Mouse (Mus musculus): ENCODE measurements around the gene Abi3bp. TPM values are rescaled to one million over a fixed set of nuclear protein-coding genes. Genes with fewer than 3 reads are reported as not detected.

The Abi3bp gene
- polyA plus RNA-seq, 1 experiment from 2014 or later: 0.55 TPM

GRCm38 (mm10) chr16:56473160-56473559 is 4.5 kb upstream of the Abi3bp start:
- no peak overlapping the region for H3K27ac ChIP-seq
- no peaks in the 10 kb centered on the region for H3K27me3 ChIP-seq (ENCODE audit: control insufficient read depth, insufficient read depth, low read length)
- WGBS: 97% methylated on average over 2 of the region's 2 CpGs
- no peaks in the 10 kb centered on the region for H3K36me3 ChIP-seq (replicated peaks; ENCODE audit: control insufficient read depth, insufficient read depth)
- H3K4me3 ChIP-seq (replicated peaks; ENCODE audit: low read length): no peak overlapping the region
- no peak for DNase-seq (ENCODE audit: low spot score)
- no peak overlapping the region for H3K4me2 ChIP-seq (replicated peaks)
- no peaks in the 10 kb centered on the region for H3K4me1 ChIP-seq (replicated peaks; ENCODE audit: control insufficient read depth, insufficient read depth, low read length)
- no peaks in the 10 kb centered on the region for H3K9me3 ChIP-seq (ENCODE audit: control insufficient read depth, low read length)
- H3K9ac ChIP-seq: no peak overlapping the region
- no peak for ATAC-seq (ENCODE audit: low FRiP score)

- no peak for ATAC-seq (ENCODE audit: low FRiP score)
- Histone ChIP-seq H3K4me3 (replicated peaks; ENCODE audit: low read length) (no peak overlapping the region), H3K27ac (no peak overlapping the region), H3K9ac (no peak overlapping the region), H3K36me3 (replicated peaks; ENCODE audit: control insufficient read depth, insufficient read depth) (no peaks in the 10 kb centered on the region), H3K27me3 (ENCODE audit: control insufficient read depth, insufficient read depth, low read length) (no peaks in the 10 kb centered on the region), H3K4me1 (replicated peaks; ENCODE audit: control insufficient read depth, insufficient read depth, low read length) (no peaks in the 10 kb centered on the region), H3K9me3 (ENCODE audit: control insufficient read depth, low read length) (no peaks in the 10 kb centered on the region), H3K4me2 (replicated peaks) (no peak overlapping the region)
- WGBS: 88% methylated on average over 5 of the region's 5 CpGs
- no peak for DNase-seq (ENCODE audit: low spot score)
Measured at GRCm38 (mm10) chr16:56475676-56476075, 2.0 kb upstream of the Abi3bp start.

DNA sequence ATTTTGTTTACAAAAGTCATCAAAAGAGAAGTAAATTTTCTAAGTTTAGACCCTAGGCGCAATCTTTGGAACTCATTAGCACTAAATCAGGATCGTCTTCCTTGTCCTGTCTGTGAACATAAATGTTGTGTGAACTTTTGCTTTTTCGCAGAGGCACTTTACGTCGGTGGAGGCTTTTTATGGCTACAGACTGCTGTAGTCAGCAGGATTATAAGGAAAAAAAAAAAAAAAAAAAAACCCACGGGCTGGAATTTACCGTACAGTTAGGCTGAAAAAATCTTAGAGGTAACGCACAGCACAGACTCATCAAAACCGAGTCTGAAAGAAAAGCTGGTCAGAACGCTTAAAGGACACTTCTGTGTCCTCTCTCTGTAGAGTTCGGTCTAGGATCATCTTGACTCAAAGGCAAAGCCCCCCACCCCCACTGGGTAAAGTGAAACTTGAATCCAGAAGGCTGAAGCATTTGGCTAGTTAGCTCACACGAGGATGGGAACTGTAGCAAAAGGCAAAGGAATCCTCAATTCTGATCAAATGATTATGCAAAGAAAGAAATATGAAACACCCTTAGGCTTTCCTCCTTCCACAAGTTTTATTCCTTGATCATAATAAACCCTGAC is 1.0 kb downstream of the Abi3bp start:
- Histone ChIP-seq H3K27me3 (ENCODE audit: control insufficient read depth, insufficient read depth, low read length) (no peaks in the 10 kb centered on the region), H3K27ac (no peak overlapping the region), H3K9me3 (ENCODE audit: control insufficient read depth, low read length) (no peaks in the 10 kb centered on the region), H3K36me3 (replicated peaks; ENCODE audit: control insufficient read depth, insufficient read depth) (no peaks in the 10 kb centered on the region), H3K9ac (no peak overlapping the region), H3K4me3 (replicated peaks; ENCODE audit: low read length) (no peak overlapping the region), H3K4me2 (replicated peaks) (peak overlapping the region; percentile 15; the same call in 1 of the 2 replicates), H3K4me1 (replicated peaks; ENCODE audit: control insufficient read depth, insufficient read depth, low read length) (no peaks in the 10 kb centered on the region)
- WGBS: 62% methylated on average over 12 of the region's 12 CpGs
- ATAC-seq (ENCODE audit: low FRiP score): no peak
- DNase-seq (ENCODE audit: low spot score): no peak

GRCm38 (mm10) chr16:56483466-56483865 is 5.8 kb downstream of the Abi3bp start:
- no peak for ATAC-seq (ENCODE audit: low FRiP score)
- no peak for DNase-seq (ENCODE audit: low spot score)
- 94% methylated on average over 10 of the region's 10 CpGs for WGBS
- no peak overlapping the region for H3K4me2 ChIP-seq (replicated peaks)
- H3K9me3 ChIP-seq (ENCODE audit: control insufficient read depth, low read length): no peaks in the 10 kb centered on the region
- H3K4me1 ChIP-seq (replicated peaks; ENCODE audit: control insufficient read depth, insufficient read depth, low read length): no peaks in the 10 kb centered on the region
- no peak overlapping the region for H3K9ac ChIP-seq
- no peaks in the 10 kb centered on the region for H3K36me3 ChIP-seq (replicated peaks; ENCODE audit: control insufficient read depth, insufficient read depth)
- no peaks in the 10 kb centered on the region for H3K27me3 ChIP-seq (ENCODE audit: control insufficient read depth, insufficient read depth, low read length)
- H3K4me3 ChIP-seq (replicated peaks; ENCODE audit: low read length): no peak overlapping the region
- no peak overlapping the region for H3K27ac ChIP-seq

DNA sequence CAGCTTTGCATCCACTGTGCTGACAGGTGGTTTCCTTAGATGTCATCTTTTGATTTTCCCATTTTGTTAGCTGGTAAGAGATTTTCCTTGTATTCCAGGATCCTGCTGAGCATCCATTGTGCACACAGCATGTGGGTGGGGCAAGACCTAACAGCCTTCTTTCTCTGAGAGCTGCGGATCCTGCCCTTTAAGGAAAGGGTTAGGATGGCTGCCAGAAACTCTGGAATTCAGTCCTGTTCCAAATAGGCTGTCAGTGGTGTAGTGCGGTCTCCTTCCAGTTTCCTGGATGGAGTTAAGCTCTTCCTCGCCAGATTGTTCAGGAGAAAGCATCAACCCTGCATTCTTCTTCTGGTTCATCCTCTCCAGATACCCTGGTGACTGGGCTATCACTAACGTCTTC is 8.8 kb downstream of the Abi3bp start:
- no peak overlapping the region for H3K27ac ChIP-seq
- no peaks in the 10 kb centered on the region for H3K27me3 ChIP-seq (ENCODE audit: control insufficient read depth, insufficient read depth, low read length)
- no peak overlapping the region for H3K4me2 ChIP-seq (replicated peaks)
- WGBS: 31% methylated on average over 4 of the region's 4 CpGs
- H3K36me3 ChIP-seq (replicated peaks; ENCODE audit: control insufficient read depth, insufficient read depth): no peaks in the 10 kb centered on the region
- ATAC-seq (ENCODE audit: low FRiP score) (no peak), DNase-seq (ENCODE audit: low spot score) (no peak)
- no peak overlapping the region for H3K9ac ChIP-seq
- no peaks in the 10 kb centered on the region for H3K4me1 ChIP-seq (replicated peaks; ENCODE audit: control insufficient read depth, insufficient read depth, low read length)
- H3K9me3 ChIP-seq (ENCODE audit: control insufficient read depth, low read length): no peaks in the 10 kb centered on the region
- no peak overlapping the region for H3K4me3 ChIP-seq (replicated peaks; ENCODE audit: low read length)

DNA sequence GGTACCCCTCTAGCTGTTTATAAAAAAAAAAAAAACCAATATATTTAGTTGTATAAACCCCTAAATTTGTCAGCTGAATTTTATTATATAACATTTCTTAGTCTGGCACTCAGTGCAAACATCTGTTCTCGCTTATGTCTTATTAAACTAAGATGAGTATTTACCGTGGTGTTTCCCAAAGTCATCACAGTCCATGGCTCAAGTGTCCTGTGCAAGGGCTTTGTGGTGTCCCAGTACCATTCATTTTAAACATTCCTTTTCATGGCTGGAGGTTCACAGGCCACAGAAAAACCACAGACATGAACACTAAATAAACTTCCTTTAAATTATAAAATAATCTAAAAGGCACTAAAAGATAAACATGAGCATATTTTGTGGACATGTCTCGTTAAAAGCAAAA is 13.2 kb downstream of the Abi3bp start:
- no peak for DNase-seq (ENCODE audit: low spot score)
- no peaks in the 10 kb centered on the region for H3K9me3 ChIP-seq (ENCODE audit: control insufficient read depth, low read length)
- H3K27me3 ChIP-seq (ENCODE audit: control insufficient read depth, insufficient read depth, low read length): no peaks in the 10 kb centered on the region
- H3K36me3 ChIP-seq (replicated peaks; ENCODE audit: control insufficient read depth, insufficient read depth): no peaks in the 10 kb centered on the region
- H3K4me1 ChIP-seq (replicated peaks; ENCODE audit: control insufficient read depth, insufficient read depth, low read length): no peaks in the 10 kb centered on the region
- ATAC-seq (ENCODE audit: low FRiP score): no peak
- H3K9ac ChIP-seq: no peak overlapping the region
- no peak overlapping the region for H3K4me2 ChIP-seq (replicated peaks)
- no peak overlapping the region for H3K27ac ChIP-seq
- no peak overlapping the region for H3K4me3 ChIP-seq (replicated peaks; ENCODE audit: low read length)
- WGBS: 84% methylated on average over 3 of the region's 3 CpGs

- H3K9ac ChIP-seq: no peak overlapping the region
- ATAC-seq (ENCODE audit: low FRiP score) (no peak), DNase-seq (ENCODE audit: low spot score) (no peak)
- 81% methylated on average over 4 of the region's 4 CpGs for WGBS
- no peak overlapping the region for H3K4me3 ChIP-seq (replicated peaks; ENCODE audit: low read length)
- no peaks in the 10 kb centered on the region for H3K36me3 ChIP-seq (replicated peaks; ENCODE audit: control insufficient read depth, insufficient read depth)
- no peak overlapping the region for H3K4me2 ChIP-seq (replicated peaks)
- no peak overlapping the region for H3K27ac ChIP-seq
- no peaks in the 10 kb centered on the region for H3K4me1 ChIP-seq (replicated peaks; ENCODE audit: control insufficient read depth, insufficient read depth, low read length)
- no peaks in the 10 kb centered on the region for H3K27me3 ChIP-seq (ENCODE audit: control insufficient read depth, insufficient read depth, low read length)
- no peaks in the 10 kb centered on the region for H3K9me3 ChIP-seq (ENCODE audit: control insufficient read depth, low read length)
Measured at GRCm38 (mm10) chr16:56495266-56495665, 17.6 kb downstream of the Abi3bp start.

GRCm38 (mm10) chr16:56496743-56497142 is 19.1 kb downstream of the Abi3bp start:
- no peak overlapping the region for H3K4me3 ChIP-seq (replicated peaks; ENCODE audit: low read length)
- H3K36me3 ChIP-seq (replicated peaks; ENCODE audit: control insufficient read depth, insufficient read depth): no peaks in the 10 kb centered on the region
- H3K9ac ChIP-seq: no peak overlapping the region
- ATAC-seq (ENCODE audit: low FRiP score) (no peak), DNase-seq (ENCODE audit: low spot score) (no peak)
- H3K9me3 ChIP-seq (ENCODE audit: control insufficient read depth, low read length): no peaks in the 10 kb centered on the region
- no peak overlapping the region for H3K27ac ChIP-seq
- no peaks in the 10 kb centered on the region for H3K27me3 ChIP-seq (ENCODE audit: control insufficient read depth, insufficient read depth, low read length)
- no peak overlapping the region for H3K4me2 ChIP-seq (replicated peaks)
- H3K4me1 ChIP-seq (replicated peaks; ENCODE audit: control insufficient read depth, insufficient read depth, low read length): no peaks in the 10 kb centered on the region
- 51% methylated on average over 4 of the region's 4 CpGs for WGBS

DNA sequence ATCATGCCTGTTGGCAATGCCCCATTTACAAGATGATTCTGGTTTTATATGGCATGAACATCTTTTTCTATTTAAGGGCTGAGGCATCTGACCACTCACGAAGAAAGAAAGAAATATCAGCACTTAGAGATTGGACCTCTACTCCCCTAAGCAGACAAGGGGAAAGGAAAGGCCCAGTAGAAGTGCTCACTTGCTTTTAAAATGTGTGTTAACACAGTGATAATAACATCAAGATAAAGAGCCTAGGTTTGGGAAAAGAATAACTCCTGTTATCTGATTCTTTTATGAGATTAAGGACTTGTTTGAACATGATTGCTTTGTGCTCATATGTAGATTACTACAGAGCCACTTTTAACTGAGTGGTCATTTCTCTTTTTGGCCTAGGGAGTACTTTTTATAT is 21.0 kb downstream of the Abi3bp start:
- WGBS: 72% methylated on average over 1 of the region's 1 CpGs
- ATAC-seq (ENCODE audit: low FRiP score) (no peak), DNase-seq (ENCODE audit: low spot score) (no peak)
- no peaks in the 10 kb centered on the region for H3K9me3 ChIP-seq (ENCODE audit: control insufficient read depth, low read length)
- H3K27ac ChIP-seq: no peak overlapping the region
- no peak overlapping the region for H3K4me3 ChIP-seq (replicated peaks; ENCODE audit: low read length)
- H3K4me2 ChIP-seq (replicated peaks): no peak overlapping the region
- no peaks in the 10 kb centered on the region for H3K4me1 ChIP-seq (replicated peaks; ENCODE audit: control insufficient read depth, insufficient read depth, low read length)
- H3K36me3 ChIP-seq (replicated peaks; ENCODE audit: control insufficient read depth, insufficient read depth): no peaks in the 10 kb centered on the region
- no peaks in the 10 kb centered on the region for H3K27me3 ChIP-seq (ENCODE audit: control insufficient read depth, insufficient read depth, low read length)
- H3K9ac ChIP-seq: no peak overlapping the region

- DNase-seq (ENCODE audit: low spot score) (no peak), ATAC-seq (ENCODE audit: low FRiP score) (no peak)
- no peak overlapping the region for H3K27ac ChIP-seq
- WGBS: 50% methylated on average over 3 of the region's 3 CpGs
- no peaks in the 10 kb centered on the region for H3K27me3 ChIP-seq (ENCODE audit: control insufficient read depth, insufficient read depth, low read length)
- no peak overlapping the region for H3K4me2 ChIP-seq (replicated peaks)
- H3K4me3 ChIP-seq (replicated peaks; ENCODE audit: low read length): no peak overlapping the region
- H3K9ac ChIP-seq: no peak overlapping the region
- no peaks in the 10 kb centered on the region for H3K9me3 ChIP-seq (ENCODE audit: control insufficient read depth, low read length)
- H3K4me1 ChIP-seq (replicated peaks; ENCODE audit: control insufficient read depth, insufficient read depth, low read length): no peaks in the 10 kb centered on the region
- H3K36me3 ChIP-seq (replicated peaks; ENCODE audit: control insufficient read depth, insufficient read depth): no peaks in the 10 kb centered on the region
Measured at GRCm38 (mm10) chr16:56500441-56500840, 22.8 kb downstream of the Abi3bp start.
